Mouse (Mus musculus) liver, embryonic 14.5 days (tissue): Measurements from ENCODE around the gene Riok1. TPM values are rescaled to one million over a fixed set of nuclear protein-coding genes. Genes with fewer than 3 reads are reported as not detected.

Source experiments
- ATAC-seq: fragments of 200-750 bp; cut with Nextera tagmentation; 2 replicates; pipeline ENCODE4 v1.8.0; 2017; ENCODE audit warnings: moderate number of reproducible peaks, mild to moderate bottlenecking, moderate library complexity; ENCODE audit not compliant: insufficient read depth
- DNase-seq, 3 experiments: peaks; one replicate each; pipeline ENCODE4 v3.0.0-alpha.2; 2012 to 2013; ENCODE audit warnings: low read depth in 3 of 3, low spot score in 3 of 3
- H3K27ac ChIP-seq: fragments of 300-500 bp; sonication (generic); 2 replicates; pipeline ENCODE4 v1.5.1; 2014; ENCODE audit warnings: moderate library complexity, mild to moderate bottlenecking, control low read depth, inconsistent platforms
- H3K27me3 ChIP-seq: fragments of 300-500 bp; sonication (generic); 2 replicates; pipeline ENCODE4 v1.6.1; 2014; ENCODE audit warnings: mild to moderate bottlenecking, low read length, moderate library complexity; ENCODE audit not compliant: control insufficient read depth, insufficient read depth
- H3K36me3 ChIP-seq: fragments of 300-500 bp; sonication (generic); replicated peaks from 2 replicates; pipeline ENCODE4 v1.6.1; 2014; ENCODE audit warnings: low read depth; ENCODE audit not compliant: control insufficient read depth, insufficient read depth
- H3K4me1 ChIP-seq, 2 experiments: fragments of 200-500 bp in 1 of 2; fragments of 300-500 bp in 1 of 2; sonication (generic) in 1 of 2; replicated peaks; 2 replicates each; pipeline ENCODE4 v1.6.1; 2012 to 2014; ENCODE audit warnings: antibody characterized with exemption in 1 of 2, inconsistent platforms in 1 of 2, low read length in 1 of 2; ENCODE audit not compliant: control insufficient read depth in 2 of 2, insufficient read depth in 2 of 2
- H3K4me2 ChIP-seq: fragments of 300-500 bp; sonication (generic); 2 replicates; pipeline ENCODE4 v1.6.1; 2014; ENCODE audit warnings: low read depth, mild to moderate bottlenecking, control low read depth, moderate library complexity
- H3K4me3 ChIP-seq, 2 experiments: fragments of 200-500 bp in 1 of 2; fragments of 300-500 bp in 1 of 2; sonication (generic) in 1 of 2; 2 replicates each; pipeline ENCODE4 v1.5.1; 2012 to 2014; ENCODE audit warnings: low read depth in 2 of 2, low read length in 2 of 2, mild to moderate bottlenecking in 2 of 2, control low read depth in 1 of 2, inconsistent platforms in 1 of 2, moderate library complexity in 1 of 2; ENCODE audit not compliant: insufficient read depth in 1 of 2
- H3K9ac ChIP-seq: fragments of 300-500 bp; sonication (generic); replicated peaks from 2 replicates; pipeline ENCODE4 v1.6.1; 2014; ENCODE audit warnings: mild to moderate bottlenecking, control low read depth, moderate library complexity
- H3K9me3 ChIP-seq: fragments of 300-500 bp; sonication (generic); 2 replicates; pipeline ENCODE4 v1.6.1; 2016; ENCODE audit warnings: low read length, mixed read lengths; ENCODE audit not compliant: control insufficient read depth
- CTCF ChIP-seq: IDR thresholded peaks from 2 replicates; pipeline ENCODE4 v1.5.1; 2016; ENCODE audit warnings: antibody characterized with exemption, low read depth, control low read depth
- EP300 ChIP-seq: IDR thresholded peaks from 2 replicates; pipeline ENCODE4 v1.6.1; 2016; ENCODE audit warnings: antibody characterized with exemption, low read depth
- WGBS: fragments of 180-500 bp; shearing (Covaris S2); extraction: QIAGEN DNeasy Blood & Tissue Kit; methylation state at CpG from one replicate; pipeline ENCODE4 v1.1.7; 2014; ENCODE audit not compliant: insufficient replicate concordance; 5-methylcytosine and 5-hydroxymethylcytosine counted together
- polyA plus RNA-seq, 2 experiments: library from polyadenylated mRNA; depleted of rRNA in 1 of 2; stranded (reverse) in 1 of 2; unstranded in 1 of 2; fragments of >200 nt; fragmentation: Nextera tagmentation in 1 of 2; extraction: Ambion mirVana in 1 of 2; gene quantifications; 2 replicates each; pipeline versions ENCODE4 v1.2.1 to v1.2.3; 2012 to 2014

Riok1 gene
- polyA plus RNA-seq, 2 experiments, result 13.0 to 17.5 TPM

DNA sequence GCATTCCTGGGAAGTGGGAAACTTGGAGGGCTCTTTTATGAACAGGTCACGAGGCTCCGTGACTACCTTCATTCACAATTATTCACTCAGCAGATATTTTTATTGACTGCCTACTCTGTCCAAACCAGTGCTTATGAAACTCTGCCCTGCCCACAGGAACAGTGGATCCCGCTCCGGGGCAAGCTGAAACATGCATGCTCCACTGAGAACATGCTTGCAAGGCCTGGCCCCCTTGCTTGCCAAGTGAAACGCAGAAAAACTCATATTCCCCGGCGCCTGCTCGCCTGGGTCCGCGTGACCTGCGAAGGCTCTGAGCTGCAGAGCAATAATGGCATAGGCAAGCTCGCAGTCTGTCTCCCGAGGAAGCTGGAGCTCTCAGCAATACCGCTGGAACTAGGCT, 43.9 kb downstream of the Riok1 start:
- Histone ChIP-seq H3K36me3 (no peaks in the 10 kb centered on the region), H3K4me2 (no peak overlapping the region), H3K27me3 (no peaks in the 10 kb centered on the region), H3K9me3 (no peaks in the 10 kb centered on the region), H3K4me3 (no peak overlapping the region), H3K27ac (no peak overlapping the region), H3K9ac (no peak overlapping the region), H3K4me1 (0 out of 4 replicates have a peak, but pooled peaks cover 0 to 2% of the 10 kb centered on the region in 2 experiments)
- ATAC-seq (no peak), DNase-seq (no peak)
- no peak for TF ChIP-seq EP300
- TF ChIP-seq CTCF, result no peak
- 67% methylated on average over 14 of the region's 14 CpGs for WGBS

- no peaks in the 10 kb centered on the region for H3K36me3 ChIP-seq
- WGBS, result 48% methylated on average over 7 of the region's 7 CpGs
- ATAC-seq, result no peak
Measured at GRCm38 (mm10) chr13:38081161-38081560, 44.4 kb downstream of the Riok1 start.

DNA sequence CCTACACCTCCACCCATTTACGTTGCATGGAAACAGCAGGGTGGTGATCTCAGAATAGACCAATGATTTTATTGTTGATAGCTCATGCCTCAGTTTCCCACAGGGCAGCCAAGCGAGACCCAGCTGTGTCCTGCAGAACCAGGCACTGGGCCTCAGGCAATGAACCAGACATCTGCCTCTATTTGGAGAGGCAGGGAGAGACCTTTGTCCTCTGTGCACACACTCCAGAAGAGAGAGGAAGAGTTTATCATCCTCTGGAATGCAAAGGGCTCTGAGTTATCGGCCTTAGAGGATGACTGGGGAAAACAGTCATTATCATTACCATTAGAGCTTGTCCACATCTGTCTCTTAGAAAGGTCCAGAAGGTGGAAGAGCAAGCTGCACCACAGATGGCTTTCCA, 49.9 kb downstream of the Riok1 start:
- no peak for ATAC-seq
- Histone ChIP-seq H3K36me3 (no peaks in the 10 kb centered on the region), H3K27me3 (no peaks in the 10 kb centered on the region), H3K4me2 (no peak overlapping the region), H3K27ac (no peak overlapping the region), H3K9ac (no peak overlapping the region), H3K4me3 (no peak overlapping the region), H3K9me3 (no peaks in the 10 kb centered on the region), H3K4me1 (peaks cover 3 to 20% of the 10 kb centered on the region in 2 experiments; a peak in 3 of 4 replicates)
- 45% methylated on average over 3 of the region's 3 CpGs for WGBS
- DNase-seq, result no peak
- no peak for TF ChIP-seq EP300
- TF ChIP-seq CTCF, result no peak

More at GRCm38 (mm10) chr13:38081161-38081560, 44.4 kb downstream of the Riok1 start:
- no peak overlapping the region for H3K4me3 ChIP-seq
- H3K4me1 ChIP-seq, result 0 out of 4 replicates have a peak, but pooled peaks cover 0 to 4% of the 10 kb centered on the region in 2 experiments
- TF ChIP-seq EP300, result no peak
- no peak for TF ChIP-seq CTCF
- H3K4me2 ChIP-seq, result no peak overlapping the region
- H3K9me3 ChIP-seq, result no peaks in the 10 kb centered on the region
- no peaks in the 10 kb centered on the region for H3K27me3 ChIP-seq
- no peak for DNase-seq
- no peak overlapping the region for H3K9ac ChIP-seq
- H3K27ac ChIP-seq, result no peak overlapping the region

GRCm38 (mm10) chr13:38088008-38088407, 51.2 kb downstream of the Riok1 start:
- Histone ChIP-seq H3K36me3 (no peaks in the 10 kb centered on the region), H3K27ac (no peak overlapping the region), H3K9ac (no peak overlapping the region), H3K4me3 (no peak overlapping the region), H3K27me3 (no peaks in the 10 kb centered on the region), H3K4me2 (no peak overlapping the region), H3K4me1 (peaks cover 3 to 20% of the 10 kb centered on the region in 2 experiments; a peak in 3 of 4 replicates), H3K9me3 (no peaks in the 10 kb centered on the region)
- DNase-seq (no peak), ATAC-seq (no peak)
- TF ChIP-seq CTCF (no peak), EP300 (no peak)
- WGBS, result 56% methylated on average over 3 of the region's 3 CpGs

- H3K27ac ChIP-seq, result no peak overlapping the region
- DNase-seq (no peak), ATAC-seq (peak; percentile 18; the same call in 1 of the 2 replicates)
- no peak overlapping the region for H3K4me2 ChIP-seq
- 68% methylated on average over 6 of the region's 6 CpGs for WGBS
- H3K9me3 ChIP-seq, result no peaks in the 10 kb centered on the region
- peaks cover 3 to 20% of the 10 kb centered on the region in 2 experiments; a peak in 3 of 4 replicates for H3K4me1 ChIP-seq
- H3K4me3 ChIP-seq, result no peak overlapping the region
- no peak for TF ChIP-seq EP300
- no peaks in the 10 kb centered on the region for H3K36me3 ChIP-seq
- no peaks in the 10 kb centered on the region for H3K27me3 ChIP-seq
- H3K9ac ChIP-seq, result no peak overlapping the region
Measured at GRCm38 (mm10) chr13:38089449-38089848, 52.7 kb downstream of the Riok1 start.
